Mouse (Mus musculus) embryonic stem cell, embryonic (primary cell): ENCODE measurements around the gene Comp.

Experiments
- CTCF ChIA-PET, 4 experiments: fragments of 300-600 bp in 2 of 4; fragments of 350-600 bp in 2 of 4; sonication (Branson Sonifier 250); formaldehyde crosslinking; loops; one replicate each; lab custom pipeline; 2022; ENCODE audit warnings: inconsistent platforms in 2 of 4; lab: Charles Lee
- POLR2A ChIA-PET, 4 experiments: fragments of 300-600 bp in 2 of 4; fragments of 350-600 bp in 2 of 4; sonication (Branson Sonifier 250); formaldehyde crosslinking; loops; one replicate each; lab custom pipeline; 2022; ENCODE audit warnings: antibody characterized with exemption in 4 of 4, inconsistent platforms in 1 of 4; lab: Charles Lee

The Comp gene

DNA sequence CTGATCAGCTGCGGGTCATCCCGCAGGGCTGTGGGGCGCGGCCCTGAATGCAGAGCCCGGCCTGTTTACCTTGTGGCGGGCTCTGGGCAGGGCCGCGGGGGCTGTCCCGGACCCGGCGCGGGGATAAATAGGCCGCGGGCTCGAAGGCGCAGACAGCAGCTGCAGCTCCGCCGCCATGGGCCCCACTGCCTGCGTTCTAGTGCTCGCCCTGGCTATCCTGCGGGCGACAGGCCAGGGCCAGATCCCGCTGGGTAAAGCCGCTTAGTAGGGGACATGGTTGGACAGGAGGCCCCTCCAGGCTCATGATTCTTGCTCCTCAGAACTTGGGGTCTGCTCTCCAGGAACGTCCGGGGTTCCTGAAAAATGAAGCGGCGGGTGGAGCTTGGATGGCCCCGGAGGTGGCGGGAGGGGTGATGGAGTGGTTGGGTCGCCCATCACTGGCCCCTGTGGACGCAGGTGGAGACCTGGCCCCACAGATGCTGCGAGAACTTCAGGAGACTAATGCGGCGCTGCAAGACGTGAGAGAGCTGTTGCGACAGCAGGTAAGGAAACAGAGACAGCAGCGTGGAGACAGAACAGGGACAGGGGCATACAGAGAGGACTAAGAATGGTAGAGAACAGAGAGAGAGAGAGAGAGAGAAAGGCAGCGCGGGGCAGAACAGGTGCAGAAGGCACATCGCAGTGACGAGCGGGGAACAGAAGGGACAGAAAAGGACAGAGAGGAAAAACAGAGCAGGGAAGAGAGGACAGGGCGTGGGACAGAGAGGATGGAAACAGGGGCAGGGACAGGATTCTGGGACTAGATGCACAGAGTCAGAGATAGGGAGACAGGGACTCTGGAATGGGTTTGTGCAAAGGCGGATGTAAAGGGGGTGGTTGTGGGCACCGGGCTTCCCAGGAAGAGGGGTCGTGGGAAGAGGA, at the start of gene Comp:
TSS of gene Comp (plus strand) at position 162 of the 921 bp plus-strand sequence.
- CTCF ChIA-PET = interaction anchor here in 3 of 4 experiments (0.5 to 1.9 kb wide), 10 partner anchors 9 to 1229 kb away, joined by 3 to 19 read pairs (median 4); partner anchors contain the start of gene Homer3 (in 1 of the 3)
- POLR2A ChIA-PET = interaction anchor here in 3 of 4 experiments (0.6 to 2.3 kb wide), 22 partner anchors 9 to 1008 kb away, joined by 3 to 8 read pairs (median 4); partner anchors contain the start of genes Arrdc2 (in 2 of the 3), Klhl26 (in 2 of the 3), Ell (in 1 of the 3) and Nr2f6 (in 1 of the 3)

GRCm38 (mm10) chr8:70323716-70324115, 49.6 kb upstream of the Comp start:
- ChIA-PET CTCF (interaction anchor here in 1 of 4 experiments (0.9 kb wide), 1 partner anchor 20 kb away, joined by 3 read pairs; no protein-coding TSS in a partner anchor), POLR2A (interaction anchor here in 1 of 4 experiments (1.0 to 2.0 kb wide), 2 partner anchors 30 to 238 kb away, joined by 4 read pairs; no protein-coding TSS in a partner anchor)

GRCm38 (mm10) chr8:70327512-70327911, 45.8 kb upstream of the Comp start:
- POLR2A ChIA-PET = interaction anchor here in 2 of 4 experiments (1.1 to 2.8 kb wide), 4 partner anchors 16 to 39 kb away, joined by 3 to 12 read pairs (median 4); no protein-coding TSS in a partner anchor
- CTCF ChIA-PET = interaction anchor here in 2 of 4 experiments (0.6 to 1.9 kb wide), 3 partner anchors 18 to 376 kb away, joined by 3 to 4 read pairs (median 3); no protein-coding TSS in a partner anchor

DNA sequence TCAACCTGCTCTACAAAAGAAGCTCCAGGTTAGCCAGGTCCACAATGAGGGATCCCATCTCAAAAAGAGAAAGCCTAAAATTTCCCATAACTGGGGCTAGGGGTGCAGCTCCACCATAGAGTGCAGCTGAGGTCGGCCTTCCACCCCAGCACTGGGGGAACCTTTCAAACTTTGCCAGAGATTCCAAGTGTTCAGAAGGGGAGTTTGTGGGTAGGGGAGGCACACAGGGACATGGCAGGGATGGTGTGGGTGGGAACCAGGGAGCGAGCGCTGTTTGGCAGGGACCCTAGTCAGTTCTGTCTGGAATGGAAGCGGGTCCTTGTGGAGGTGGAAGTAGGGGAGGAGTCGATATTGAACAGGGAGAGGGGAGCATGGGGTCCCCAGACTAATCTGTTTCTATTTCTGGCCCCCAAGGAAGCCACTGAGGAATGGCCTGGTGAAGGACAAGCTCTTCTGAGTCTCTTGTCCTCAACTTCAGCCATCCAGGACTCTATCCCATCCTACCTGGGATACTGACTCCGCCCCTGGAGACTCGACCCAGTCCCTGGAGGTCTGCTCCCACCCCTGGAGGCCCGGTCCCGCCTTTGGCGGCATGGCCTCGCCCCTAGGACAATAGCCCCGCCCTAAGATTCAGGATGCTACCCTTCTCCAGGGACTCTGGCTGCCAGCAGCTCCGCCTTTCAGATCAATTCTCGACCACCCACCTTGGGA, 44.1 kb upstream of the Comp start, which contains the start of gene Gdf1:
TSS of gene Gdf1 (plus strand) at position 694 of the 711 bp plus-strand sequence.
- POLR2A ChIA-PET = interaction anchor here in 3 of 4 experiments (0.5 to 3.9 kb wide), 14 partner anchors 9 to 328 kb away, joined by 3 to 18 read pairs (median 4); partner anchors contain the start of genes Cope (in 1 of the 3) and Ddx49 (in 1 of the 3)
- CTCF ChIA-PET = interaction anchor here in 3 of 4 experiments (0.6 to 2.4 kb wide), 9 partner anchors 9 to 98 kb away, joined by 3 to 6 read pairs (median 3); partner anchors contain the start of gene Upf1 (in 1 of the 3)

DNA sequence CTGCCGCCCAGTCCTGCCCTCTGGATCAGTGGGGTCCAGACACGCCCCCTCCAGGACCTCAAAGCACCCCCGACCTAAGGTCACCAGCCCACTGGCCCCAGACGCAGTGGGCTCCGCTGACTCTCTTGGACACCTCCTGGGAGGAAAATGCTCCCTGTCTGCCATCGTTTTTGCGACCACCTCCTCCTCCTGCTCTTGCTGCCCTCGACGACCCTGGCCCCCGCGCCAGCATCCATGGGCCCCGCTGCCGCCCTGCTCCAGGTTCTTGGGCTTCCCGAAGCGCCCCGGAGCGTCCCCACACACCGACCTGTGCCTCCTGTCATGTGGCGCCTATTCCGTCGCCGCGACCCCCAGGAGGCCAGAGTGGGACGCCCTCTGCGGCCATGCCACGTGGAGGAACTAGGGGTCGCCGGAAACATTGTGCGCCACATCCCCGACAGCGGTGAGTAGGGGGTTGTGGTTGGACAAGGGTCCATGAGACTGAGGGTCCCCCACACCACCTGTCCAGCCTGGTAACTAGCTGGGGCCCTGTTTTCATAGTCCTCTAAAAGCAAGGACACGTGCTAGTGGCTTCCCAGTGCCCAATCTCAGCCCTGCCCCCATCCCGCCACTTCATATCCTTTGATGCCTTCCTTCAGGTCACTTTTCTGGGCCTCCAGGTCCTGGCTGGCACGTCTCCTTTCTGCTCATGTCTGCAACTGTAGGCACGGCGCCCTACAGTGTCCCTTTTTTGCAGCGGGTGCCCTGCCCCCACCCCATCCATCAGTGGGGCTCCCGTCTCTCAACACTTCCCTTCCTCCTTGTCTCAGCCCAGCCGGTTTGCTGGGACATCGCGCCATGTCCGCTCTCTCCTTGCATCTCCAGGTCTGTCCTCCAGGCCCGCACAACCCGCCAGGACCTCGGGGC, 43.3 kb upstream of the Comp start:
- ChIA-PET POLR2A (interaction anchor here (0.5 to 3.9 kb wide), 44 partner anchors 8 to 368 kb away, joined by 3 to 26 read pairs (median 4); partner anchors contain the start of genes Upf1 (in 3 of the 4), Cope (in 2 of the 4), Ddx49 (in 2 of the 4) and Slc25a42 (in 2 of the 4)), CTCF (interaction anchor here (0.5 to 3.8 kb wide), 29 partner anchors 8 to 488 kb away, joined by 3 to 29 read pairs (median 4); partner anchors contain the start of genes Upf1 (in 2 of the 4) and Homer3 (in 1 of the 4))

- POLR2A ChIA-PET = interaction anchor here (0.6 to 3.9 kb wide), 46 partner anchors 8 to 489 kb away, joined by 3 to 26 read pairs (median 4); partner anchors contain the start of genes Upf1 (in 3 of the 4), Slc25a42 (in 2 of the 4), Cers1 (in 1 of the 4) and Cope (in 1 of the 4)
- CTCF ChIA-PET = interaction anchor here (0.5 to 3.8 kb wide), 41 partner anchors 8 to 487 kb away, joined by 3 to 29 read pairs (median 4); partner anchors contain the start of genes Upf1 (in 2 of the 4), Cers1 (in 1 of the 4), Homer3 (in 1 of the 4) and Rex1bd (in 1 of the 4)
These were observed 42.5 kb upstream of the Comp start for GRCm38 (mm10) chr8:70330741-70331364.

GRCm38 (mm10) chr8:70331526-70331925, 41.8 kb upstream of the Comp start:
- POLR2A ChIA-PET = interaction anchor here (0.6 to 3.9 kb wide), 42 partner anchors 9 to 490 kb away, joined by 3 to 26 read pairs (median 4); partner anchors contain the start of genes Upf1 (in 3 of the 4), Slc25a42 (in 2 of the 4), Cers1 (in 1 of the 4) and Comp (in 1 of the 4)
- CTCF ChIA-PET = interaction anchor here (0.5 to 3.8 kb wide), 37 partner anchors 9 to 981 kb away, joined by 3 to 29 read pairs (median 4); partner anchors contain the start of genes Upf1 (in 2 of the 4), Cers1 (in 1 of the 4), Homer3 (in 1 of the 4) and Rex1bd (in 1 of the 4)

GRCm38 (mm10) chr8:70332070-70332877, 41.1 kb upstream of the Comp start:
- CTCF ChIA-PET = interaction anchor here (0.5 to 3.8 kb wide), 25 partner anchors 9 to 471 kb away, joined by 3 to 29 read pairs (median 4); partner anchors contain the start of gene Upf1 (in 1 of the 4)
- POLR2A ChIA-PET = interaction anchor here (0.6 to 3.9 kb wide), 20 partner anchors 10 to 491 kb away, joined by 3 to 26 read pairs (median 5); partner anchors contain the start of genes Upf1 (in 2 of the 4) and Comp (in 1 of the 4)

- ChIA-PET CTCF (interaction anchor here (0.5 to 3.8 kb wide), 13 partner anchors 10 to 471 kb away, joined by 3 to 29 read pairs (median 3); no protein-coding TSS in a partner anchor), POLR2A (interaction anchor here in 2 of 4 experiments (1.0 to 3.9 kb wide), 6 partner anchors 9 to 64 kb away, joined by 3 to 26 read pairs (median 13); partner anchors contain the start of gene Upf1 (in 1 of the 2))
These were observed 40.5 kb upstream of the Comp start for GRCm38 (mm10) chr8:70332878-70333202.

DNA sequence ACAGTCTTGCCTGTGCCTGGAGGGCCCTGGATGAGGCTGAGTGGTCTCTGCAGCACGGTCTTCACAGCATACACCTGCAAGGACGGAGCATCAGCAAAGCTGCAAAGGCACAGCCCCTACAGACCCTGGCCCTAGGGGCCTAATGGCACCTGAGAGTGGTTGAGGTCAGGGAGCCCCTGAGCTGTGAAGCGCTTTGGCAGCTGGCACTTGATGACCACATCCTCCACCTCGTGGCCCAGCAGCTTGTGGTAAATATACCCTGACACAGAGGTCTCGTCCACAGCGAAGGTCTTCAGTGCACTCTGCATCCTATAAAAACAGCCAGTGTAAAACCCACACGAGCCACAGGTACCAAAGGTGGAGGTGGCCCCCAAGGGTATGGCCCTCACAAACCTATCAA, 34.4 kb upstream of the Comp start:
- ChIA-PET CTCF (interaction anchor here in 3 of 4 experiments (0.6 to 1.9 kb wide), 6 partner anchors 9 to 28 kb away, joined by 3 to 6 read pairs (median 3); partner anchors contain the start of gene Gdf1 (in 1 of the 3)), POLR2A (interaction anchor here in 2 of 4 experiments (0.9 to 3.6 kb wide), 7 partner anchors 9 to 500 kb away, joined by 3 to 16 read pairs (median 3); partner anchors contain the start of gene Upf1 (in 1 of the 2))

DNA sequence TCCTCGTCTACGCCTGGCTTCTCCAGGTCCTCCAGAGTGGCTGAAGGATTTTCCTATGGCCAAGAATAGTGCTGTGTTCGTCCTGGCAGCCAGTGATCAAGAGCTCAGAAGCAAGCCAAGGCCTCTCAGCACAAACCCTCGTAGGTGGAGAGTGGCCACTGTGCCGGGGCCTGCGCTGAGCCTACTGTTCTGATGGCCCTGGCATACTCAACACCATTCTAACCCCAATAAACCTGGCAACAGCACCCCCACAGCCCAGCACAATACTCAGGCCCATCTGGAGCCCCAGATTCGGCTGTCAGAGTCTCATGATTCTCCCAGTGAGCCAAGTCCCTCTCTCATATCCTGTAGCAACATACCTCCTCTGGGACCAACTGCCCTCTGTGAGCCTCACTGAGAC, 32.7 kb upstream of the Comp start:
- POLR2A ChIA-PET = interaction anchor here in 2 of 4 experiments (1.0 to 5.0 kb wide), 4 partner anchors 9 to 198 kb away, joined by 3 to 26 read pairs (median 10); partner anchors contain the start of gene Ell (in 1 of the 2)
- CTCF ChIA-PET = interaction anchor here in 2 of 4 experiments (0.5 to 1.8 kb wide), 2 partner anchors 20 to 75 kb away, joined by 3 to 7 read pairs; no protein-coding TSS in a partner anchor

- ChIA-PET POLR2A (interaction anchor here in 3 of 4 experiments (1.4 to 5.0 kb wide), 5 partner anchors 10 to 11 kb away, joined by 3 to 27 read pairs (median 26); partner anchors contain the start of gene Upf1 (in 2 of the 3)), CTCF (interaction anchor here in 2 of 4 experiments (1.0 to 4.2 kb wide), 4 partner anchors 10 to 19 kb away, joined by 3 to 29 read pairs (median 6); partner anchors contain the start of gene Upf1 (in 1 of the 2))
These were observed 31.4 kb upstream of the Comp start for GRCm38 (mm10) chr8:70342007-70342406.

- ChIA-PET POLR2A (interaction anchor here (1.2 to 5.0 kb wide), 13 partner anchors 8 to 356 kb away, joined by 3 to 27 read pairs (median 5); partner anchors contain the start of genes Upf1 (in 3 of the 4) and Jund (in 1 of the 4)), CTCF (interaction anchor here in 3 of 4 experiments (0.5 to 4.2 kb wide), 28 partner anchors 9 to 301 kb away, joined by 3 to 29 read pairs (median 6); partner anchors contain the start of genes Upf1 (in 2 of the 3), Fkbp8 (in 1 of the 3), Gdf1 (in 1 of the 3) and Kxd1 (in 1 of the 3))
These were observed 30.3 kb upstream of the Comp start for GRCm38 (mm10) chr8:70343076-70343475.
